Mouse (Mus musculus) cortical plate, adult 2 months (tissue): Measurements from ENCODE around the gene Slfnl1.

Source experiments
- CTCF ChIP-seq: fragments of 200-500 bp; IDR thresholded peaks from 2 replicates; pipeline ENCODE4 v1.5.1; 2011; ENCODE audit warnings: mild to moderate bottlenecking, control low read depth, low read length; ENCODE audit not compliant: insufficient read depth; ENCODE audit errors: extremely low read depth
- POLR2A ChIP-seq: fragments of 200-500 bp; IDR thresholded peaks from 2 replicates; pipeline ENCODE4 v1.6.1; 2011; ENCODE audit warnings: mild to moderate bottlenecking, low read length, control low read depth; ENCODE audit not compliant: insufficient read depth; ENCODE audit errors: extremely low read depth

GRCm38 (mm10) chr4:120538664-120539063 is 6.6 kb downstream of the Slfnl1 start:
- TF ChIP-seq POLR2A (no peak), CTCF (no peak)
